Mouse (Mus musculus) brain, embryonic 14.5 days (tissue): Measurements from ENCODE around the gene Ostc. TPM values are rescaled to one million over a fixed set of nuclear protein-coding genes. Genes with fewer than 3 reads are reported as not detected.

Source experiments
- DNase-seq: peaks from one replicate; pipeline ENCODE4 v3.0.0-alpha.2; 2011; ENCODE audit warnings: low read depth
- CTCF ChIP-seq: fragments of 200-500 bp; IDR thresholded peaks from 2 replicates; pipeline ENCODE4 v1.5.1; 2012; ENCODE audit warnings: inconsistent platforms, mild to moderate bottlenecking, moderate library complexity, borderline replicate concordance; ENCODE audit not compliant: insufficient read depth, insufficient read length; ENCODE audit errors: extremely low read depth
- POLR2A ChIP-seq: fragments of 200-500 bp; IDR thresholded peaks from 2 replicates; pipeline ENCODE4 v1.6.1; 2012; ENCODE audit warnings: mild to moderate bottlenecking, inconsistent platforms, borderline replicate concordance; ENCODE audit not compliant: poor library complexity, insufficient read depth, insufficient read length, severe bottlenecking; ENCODE audit errors: extremely low read depth
- polyA plus RNA-seq: library from polyadenylated mRNA; depleted of rRNA; stranded (reverse); fragments of >200 nt; gene quantifications from 2 replicates; pipeline ENCODE4 v1.2.3, GENCODE M21; 2012

Ostc gene
- polyA plus RNA-seq, 1 experiment, result 123 TPM

GRCm38 (mm10) chr3:130727676-130728075 is 18.4 kb upstream of the Ostc start:
- no peak for TF ChIP-seq POLR2A
- no peak for TF ChIP-seq CTCF
- no peak for DNase-seq

GRCm38 (mm10) chr3:130727036-130727435 is 17.8 kb upstream of the Ostc start:
- TF ChIP-seq POLR2A (no peak), CTCF (no peak)
- no peak for DNase-seq

GRCm38 (mm10) chr3:130725718-130726117 is 16.5 kb upstream of the Ostc start:
- TF ChIP-seq POLR2A (no peak), CTCF (no peak)

GRCm38 (mm10) chr3:130722733-130723478 is 13.7 kb upstream of the Ostc start:
- peak; percentile 31 for DNase-seq

More at GRCm38 (mm10) chr3:130725718-130726117, 16.5 kb upstream of the Ostc start:
- no peak for DNase-seq

GRCm38 (mm10) chr3:130720225-130720624 is 11.0 kb upstream of the Ostc start:
- TF ChIP-seq POLR2A (no peak), CTCF (no peak)
- DNase-seq, result no peak

More at GRCm38 (mm10) chr3:130722733-130723478, 13.7 kb upstream of the Ostc start:
- TF ChIP-seq POLR2A, result no peak
- no peak for TF ChIP-seq CTCF

GRCm38 (mm10) chr3:130718871-130719270 is 9.6 kb upstream of the Ostc start:
- no peak for DNase-seq
- TF ChIP-seq POLR2A (no peak), CTCF (no peak)

GRCm38 (mm10) chr3:130716555-130716954 is 7.3 kb upstream of the Ostc start:
- TF ChIP-seq CTCF, result no peak
- no peak for TF ChIP-seq POLR2A
- no peak for DNase-seq

GRCm38 (mm10) chr3:130714775-130715568 is 5.7 kb upstream of the Ostc start:
- DNase-seq, result peak; percentile 89

GRCm38 (mm10) chr3:130712891-130713290 is 3.6 kb upstream of the Ostc start:
- TF ChIP-seq POLR2A, result no peak
- TF ChIP-seq CTCF, result no peak
- DNase-seq, result no peak

More at GRCm38 (mm10) chr3:130714775-130715568, 5.7 kb upstream of the Ostc start:
- TF ChIP-seq CTCF, result peak; percentile 69; the same call in 1 of the 2 replicates
- TF ChIP-seq POLR2A, result no peak

GRCm38 (mm10) chr3:130710103-130710502 is 859 bp upstream of the Ostc start:
- DNase-seq, result no peak
- TF ChIP-seq POLR2A (no peak), CTCF (no peak)

GRCm38 (mm10) chr3:130708529-130708928 is 715 bp downstream of the Ostc start:
- TF ChIP-seq POLR2A (no peak), CTCF (no peak)
- peak; percentile 40 for DNase-seq
